Mouse (Mus musculus) liver, embryonic 11.5 days (tissue): ENCODE measurements around the gene Alk. TPM values are rescaled to one million over a fixed set of nuclear protein-coding genes. Genes with fewer than 3 reads are reported as not detected.

Source experiments
- ATAC-seq: fragments of 200-750 bp; cut with Nextera tagmentation; replicated peaks from 2 replicates; pipeline ENCODE4 v1.8.0; 2017; ENCODE audit warnings: moderate number of reproducible peaks, mild to moderate bottlenecking, moderate TSS enrichment, moderate library complexity; ENCODE audit not compliant: low FRiP score
- DNase-seq: peaks from one replicate; pipeline ENCODE4 v3.0.0-alpha.2; 2017; ENCODE audit warnings: low spot score
- H3K27ac ChIP-seq: fragments of 300-500 bp; sonication (generic); 2 replicates; pipeline ENCODE4 v1.5.1; 2014; ENCODE audit warnings: mild to moderate bottlenecking, low read depth, low read length, control low read depth
- H3K27me3 ChIP-seq: fragments of 300-500 bp; sonication (generic); replicated peaks from 2 replicates; pipeline ENCODE4 v1.6.1; 2014; ENCODE audit warnings: low read length, mixed read lengths; ENCODE audit not compliant: control insufficient read depth, insufficient read depth
- H3K36me3 ChIP-seq: fragments of 300-500 bp; sonication (generic); 2 replicates; pipeline ENCODE4 v1.6.1; 2014; ENCODE audit warnings: mild to moderate bottlenecking, low read length, moderate library complexity, mixed read lengths; ENCODE audit not compliant: control insufficient read depth, insufficient read depth
- H3K4me1 ChIP-seq: fragments of 300-500 bp; sonication (generic); replicated peaks from 2 replicates; pipeline ENCODE4 v1.6.1; 2014; ENCODE audit warnings: low read length, mixed read lengths; ENCODE audit not compliant: control insufficient read depth, insufficient read depth
- H3K4me2 ChIP-seq: fragments of 300-500 bp; sonication (generic); 2 replicates; pipeline ENCODE4 v1.6.1; 2014; ENCODE audit warnings: mild to moderate bottlenecking, control low read depth, moderate library complexity
- H3K4me3 ChIP-seq: fragments of 300-500 bp; sonication (generic); 2 replicates; pipeline ENCODE4 v1.5.1; 2014; ENCODE audit warnings: low read depth, low read length, control low read depth
- H3K9ac ChIP-seq: fragments of 300-500 bp; sonication (generic); 2 replicates; pipeline ENCODE4 v1.6.1; 2014; ENCODE audit warnings: low read depth, low read length, control low read depth
- H3K9me3 ChIP-seq: fragments of 300-500 bp; sonication (generic); 2 replicates; pipeline ENCODE4 v1.6.1; 2016; ENCODE audit warnings: low read length, inconsistent platforms, mixed read lengths; ENCODE audit not compliant: control insufficient read depth
- WGBS: fragments of 180-500 bp; shearing (Covaris S2); extraction: QIAGEN DNeasy Blood & Tissue Kit; methylation state at CpG from one replicate; pipeline ENCODE4 v1.1.7; 2014; 5-methylcytosine and 5-hydroxymethylcytosine counted together
- polyA plus RNA-seq: library from polyadenylated mRNA; unstranded; fragments of >200 nt; fragmentation: Nextera tagmentation; extraction: Ambion mirVana; gene quantifications from 2 replicates; pipeline ENCODE4 v1.2.1, GENCODE M21; 2014

The Alk gene
- polyA plus RNA-seq, 1 experiment from 2014 or later: 0.21 TPM

- Histone ChIP-seq H3K27me3 (no peaks in the 10 kb centered on the region), H3K4me3 (no peak overlapping the region), H3K4me1 (no peaks in the 10 kb centered on the region), H3K9ac (no peak overlapping the region), H3K27ac (no peak overlapping the region), H3K9me3 (no peaks in the 10 kb centered on the region; the same call in 1 of the 2 replicates), H3K4me2 (no peak overlapping the region), H3K36me3 (no peaks in the 10 kb centered on the region)
- DNase-seq: no peak
- no peak for ATAC-seq
- WGBS: 67% methylated on average over 7 of the region's 7 CpGs
Observed at GRCm38 (mm10) chr17:72144946-72145598, 459.4 kb downstream of the Alk start.

- 77% methylated on average over 9 of the region's 9 CpGs for WGBS
- ATAC-seq (no peak), DNase-seq (no peak)
- H3K27me3 ChIP-seq: no peaks in the 10 kb centered on the region
- no peaks in the 10 kb centered on the region; the same call in 1 of the 2 replicates for H3K9me3 ChIP-seq
- no peak overlapping the region for H3K4me3 ChIP-seq
- H3K27ac ChIP-seq: no peak overlapping the region
- no peak overlapping the region for H3K4me2 ChIP-seq
- H3K36me3 ChIP-seq: no peaks in the 10 kb centered on the region
- no peaks in the 10 kb centered on the region for H3K4me1 ChIP-seq
- H3K9ac ChIP-seq: no peak overlapping the region
Observed at GRCm38 (mm10) chr17:72144461-72144860, 460.0 kb downstream of the Alk start.

- Histone ChIP-seq H3K27ac (no peak overlapping the region), H3K9me3 (0 out of 2 replicates have a peak, but pooled peaks cover 3% of the 10 kb centered on the region), H3K4me2 (no peak overlapping the region), H3K9ac (no peak overlapping the region), H3K4me3 (no peak overlapping the region), H3K36me3 (no peaks in the 10 kb centered on the region), H3K4me1 (no peaks in the 10 kb centered on the region), H3K27me3 (no peaks in the 10 kb centered on the region)
- DNase-seq (no peak), ATAC-seq (no peak)
- 85% methylated on average over 8 of the region's 8 CpGs for WGBS
Observed at GRCm38 (mm10) chr17:72132140-72132911, 472.1 kb downstream of the Alk start.

GRCm38 (mm10) chr17:72121660-72122059 lies 482.8 kb downstream of the Alk start:
- no peak overlapping the region for H3K4me3 ChIP-seq
- ATAC-seq (no peak), DNase-seq (no peak)
- H3K4me2 ChIP-seq: no peak overlapping the region
- H3K27me3 ChIP-seq: no peaks in the 10 kb centered on the region
- H3K9me3 ChIP-seq: no peaks in the 10 kb centered on the region
- H3K36me3 ChIP-seq: no peaks in the 10 kb centered on the region
- 82% methylated on average over 1 of the region's 1 CpGs for WGBS
- H3K4me1 ChIP-seq: no peaks in the 10 kb centered on the region
- no peak overlapping the region for H3K27ac ChIP-seq
- no peak overlapping the region for H3K9ac ChIP-seq

- Histone ChIP-seq H3K27me3 (no peaks in the 10 kb centered on the region), H3K4me3 (no peak overlapping the region), H3K9ac (no peak overlapping the region), H3K9me3 (no peaks in the 10 kb centered on the region), H3K4me2 (no peak overlapping the region), H3K27ac (no peak overlapping the region), H3K4me1 (no peaks in the 10 kb centered on the region), H3K36me3 (no peaks in the 10 kb centered on the region)
- WGBS: 59% methylated on average over 11 of the region's 11 CpGs
- DNase-seq (no peak), ATAC-seq (peak; percentile 31; the same call in 1 of the 2 replicates)
Observed at GRCm38 (mm10) chr17:72120278-72120677, 484.1 kb downstream of the Alk start.

GRCm38 (mm10) chr17:72118376-72118775 lies 486.1 kb downstream of the Alk start:
- DNase-seq: no peak
- Histone ChIP-seq H3K9ac (no peak overlapping the region), H3K4me1 (no peaks in the 10 kb centered on the region), H3K27me3 (no peaks in the 10 kb centered on the region), H3K27ac (no peak overlapping the region), H3K4me3 (no peak overlapping the region), H3K4me2 (no peak overlapping the region), H3K9me3 (no peaks in the 10 kb centered on the region), H3K36me3 (no peaks in the 10 kb centered on the region)
- WGBS: 31% methylated on average over 5 of the region's 5 CpGs
- no peak for ATAC-seq

- no peaks in the 10 kb centered on the region for H3K36me3 ChIP-seq
- no peak for ATAC-seq
- H3K4me1 ChIP-seq: no peaks in the 10 kb centered on the region
- H3K4me2 ChIP-seq: no peak overlapping the region
- WGBS: 58% methylated on average over 12 of the region's 12 CpGs
- no peak overlapping the region for H3K27ac ChIP-seq
- H3K27me3 ChIP-seq: no peaks in the 10 kb centered on the region
- H3K9me3 ChIP-seq: no peaks in the 10 kb centered on the region
- H3K9ac ChIP-seq: no peak overlapping the region
- DNase-seq: no peak
- H3K4me3 ChIP-seq: no peak overlapping the region
Observed at GRCm38 (mm10) chr17:72115271-72115944, 489.0 kb downstream of the Alk start.

- no peak overlapping the region for H3K27ac ChIP-seq
- H3K9ac ChIP-seq: no peak overlapping the region
- H3K9me3 ChIP-seq: no peaks in the 10 kb centered on the region
- no peaks in the 10 kb centered on the region for H3K4me1 ChIP-seq
- H3K4me3 ChIP-seq: no peak overlapping the region
- no peaks in the 10 kb centered on the region for H3K27me3 ChIP-seq
- no peak overlapping the region for H3K4me2 ChIP-seq
- no peak for DNase-seq
- H3K36me3 ChIP-seq: no peaks in the 10 kb centered on the region
- no peak for ATAC-seq
Observed at GRCm38 (mm10) chr17:72112004-72112403, 492.4 kb downstream of the Alk start.
